ENCODE assay signal across 7 mouse cellular contexts in genomic region chr19:7420841-7421601, GRCm38 (mm10). TPM values are rescaled to one million over a fixed set of nuclear protein-coding genes. Genes with fewer than 3 reads are reported as not detected.
DNase-seq lines count a peak whose midpoint lies in the region; ATAC-seq lines count a peak whose summit lies in the region.

No protein-coding gene starts in this region.

- DNase-seq in kidney, adult 8-10 months, result no peak
- DNase-seq in forebrain, embryonic 10.5 days (ENCODE audit: extremely low spot score, low spot score), result no peak
- no peak for DNase-seq in hindbrain, embryonic 14.5 days (ENCODE audit: low spot score)
- DNase-seq in spleen, postnatal 10 days (ENCODE audit: low spot score in 2 of 2), result no peak
- DNase-seq in c-Kit-positive CD71-positive TER-119-positive erythroid progenitor cells, embryonic 14.5 days (ENCODE audit: low spot score), result no peak

- peaks cover 76% of the 10 kb centered on the region for H3K4me1 ChIP-seq in kidney, embryonic 15.5 days
- H3K4me1 ChIP-seq in forebrain, embryonic 10.5 days, result peaks cover 76% of the 10 kb centered on the region
- peaks cover 61% of the 10 kb centered on the region for H3K4me1 ChIP-seq in hindbrain, embryonic 14.5 days (replicated peaks; ENCODE audit: control insufficient read depth, insufficient read depth, low read length)
- peaks cover 77% of the 10 kb centered on the region for H3K4me1 ChIP-seq in neural tube, embryonic 13.5 days (replicated peaks)

- H3K4me2 ChIP-seq in kidney, embryonic 15.5 days, result peak overlapping the region; percentile 49
- peak overlapping the region; percentile 90 for H3K4me2 ChIP-seq in hindbrain, embryonic 14.5 days (replicated peaks)
- H3K4me2 ChIP-seq in neural tube, embryonic 13.5 days, result peak overlapping the region; percentile 88

- H3K36me3 ChIP-seq in kidney, embryonic 15.5 days, result peaks cover 59% of the 10 kb centered on the region
- peaks cover 67% of the 10 kb centered on the region for H3K36me3 ChIP-seq in forebrain, embryonic 10.5 days (replicated peaks)
- H3K36me3 ChIP-seq in hindbrain, embryonic 14.5 days (replicated peaks; ENCODE audit: control insufficient read depth, insufficient read depth), result peaks cover 48% of the 10 kb centered on the region
- H3K36me3 ChIP-seq in neural tube, embryonic 13.5 days, result peaks cover 49% of the 10 kb centered on the region

- ATAC-seq in kidney, embryonic 15.5 days (replicated peaks; ENCODE audit: low FRiP score), result no peak
- no peak for ATAC-seq in hindbrain, embryonic 14.5 days (ENCODE audit: low FRiP score)
- ATAC-seq in neural tube, embryonic 13.5 days (ENCODE audit: low read depth), result no peak

- H3K4me3 ChIP-seq in kidney, embryonic 15.5 days (replicated peaks), result no peak overlapping the region
- H3K4me3 ChIP-seq in forebrain, embryonic 10.5 days, result peak overlapping the region; percentile 42
- H3K4me3 ChIP-seq in hindbrain, embryonic 14.5 days (replicated peaks; ENCODE audit: low read length), result peak overlapping the region; percentile 36
- peak overlapping the region; percentile 88 for H3K4me3 ChIP-seq in neural tube, embryonic 13.5 days

- H3K9me3 ChIP-seq in kidney, embryonic 15.5 days (replicated peaks), result no peaks in the 10 kb centered on the region
- no peaks in the 10 kb centered on the region for H3K9me3 ChIP-seq in forebrain, embryonic 10.5 days
- H3K9me3 ChIP-seq in hindbrain, embryonic 14.5 days (ENCODE audit: control insufficient read depth, low read length), result no peaks in the 10 kb centered on the region
- H3K9me3 ChIP-seq in neural tube, embryonic 13.5 days, result no peaks in the 10 kb centered on the region

- WGBS in kidney, embryonic 15.5 days, result 62% methylated on average over 27 of the region's 27 CpGs
- WGBS in forebrain, embryonic 10.5 days, result 57% methylated on average over 27 of the region's 27 CpGs
- WGBS in hindbrain, embryonic 14.5 days, result 39% methylated on average over 26 of the region's 27 CpGs
- 39% methylated on average over 27 of the region's 27 CpGs for WGBS in neural tube, embryonic 13.5 days

- H3K9ac ChIP-seq in kidney, embryonic 15.5 days, result no peak overlapping the region
- H3K9ac ChIP-seq in hindbrain, embryonic 14.5 days, result peak overlapping the region; percentile 100
- peak overlapping the region; percentile 100 for H3K9ac ChIP-seq in neural tube, embryonic 13.5 days

- no peaks in the 10 kb centered on the region for H3K27me3 ChIP-seq in kidney, embryonic 15.5 days
- H3K27me3 ChIP-seq in forebrain, embryonic 10.5 days (ENCODE audit: poor library complexity, severe bottlenecking), result peaks cover 51% of the 10 kb centered on the region
- no peaks in the 10 kb centered on the region for H3K27me3 ChIP-seq in hindbrain, embryonic 14.5 days (ENCODE audit: control insufficient read depth, insufficient read depth, low read length)
- H3K27me3 ChIP-seq in neural tube, embryonic 13.5 days, result no peaks in the 10 kb centered on the region

- peak overlapping the region; percentile 59; the same call in 1 of the 2 replicates for H3K27ac ChIP-seq in kidney, embryonic 15.5 days
- H3K27ac ChIP-seq in forebrain, embryonic 10.5 days, result peak overlapping the region; percentile 80
- H3K27ac ChIP-seq in hindbrain, embryonic 14.5 days, result peak overlapping the region; percentile 92
- H3K27ac ChIP-seq in neural tube, embryonic 13.5 days (replicated peaks), result peak overlapping the region; percentile 99

RNA-seq across cellular contexts. Expression of gene 2700081O15Rik, which starts 3.6 kb away (rescaled TPM):
- 6.0 and 7.4 TPM in 2 replicates for polyA plus RNA-seq in kidney, embryonic 15.5 days (2015; fragmentation: Nextera tagmentation; extraction: Ambion mirVana)
- polyA plus RNA-seq in forebrain, embryonic 10.5 days (2016; fragmentation: Nextera tagmentation; extraction: Ambion mirVana), result 5.2 TPM in 2 replicates
- 15.4 and 16.3 TPM in 2 replicates for polyA plus RNA-seq in hindbrain, embryonic 14.5 days (2014; fragmentation: Nextera tagmentation; extraction: Ambion mirVana)
- 16.5 and 17.0 TPM in 2 replicates for polyA plus RNA-seq in neural tube, embryonic 13.5 days (2015; fragmentation: Nextera tagmentation; extraction: Ambion mirVana)

RNA-seq across cellular contexts. Expression of gene Spindoc, which starts 38.2 kb away (rescaled TPM):
- polyA plus RNA-seq in kidney, embryonic 15.5 days (2015; fragmentation: Nextera tagmentation; extraction: Ambion mirVana), result 31.5 and 33.9 TPM in 2 replicates
- polyA plus RNA-seq in forebrain, embryonic 10.5 days (2016; fragmentation: Nextera tagmentation; extraction: Ambion mirVana), result 44.5 and 45.0 TPM in 2 replicates
- 21.8 and 25.8 TPM in 2 replicates for polyA plus RNA-seq in hindbrain, embryonic 14.5 days (2014; fragmentation: Nextera tagmentation; extraction: Ambion mirVana)
- polyA plus RNA-seq in neural tube, embryonic 13.5 days (2015; fragmentation: Nextera tagmentation; extraction: Ambion mirVana), result 29.1 and 29.2 TPM in 2 replicates
